In genomic region chr12:21429021-21429420, GRCm38 (mm10) we compare ENCODE assay signal across 16 mouse cellular contexts.
"Had no signal": no experiment of that assay in that cellular context is flagged by ENCODE, and none has a peak within 500 bp of the region (broad histone marks: within the 10 kb centered on the region; RNA-seq: fewer than 3 reads in every experiment).

No protein-coding gene starts in this region.

- ATAC-seq: hindbrain, embryonic 16.5 days; inflammation-experienced regulatory T-cells, adult 6 months; intestine, embryonic 15.5 days; intestine, postnatal 0 days; liver, embryonic 12.5 days had no signal

- DNase-seq: gastrocnemius, adult 2 months; gastrocnemius, postnatal 10 days; gastrocnemius, postnatal 25 days; heart, adult 2 months; heart, postnatal 4 days; kidney, adult 18-20 months; kidney, adult 8-10 months; kidney, postnatal 10 days; kidney, postnatal 25 days; kidney, postnatal 4 days; left cerebral cortex, postnatal 4 days had no signal
